Mouse (Mus musculus): ENCODE measurements around the gene Adra1d.
A peak's percentile ranks its signal among the peaks of the same experiment; 100 is the strongest.

Gene Adra1d

DNA sequence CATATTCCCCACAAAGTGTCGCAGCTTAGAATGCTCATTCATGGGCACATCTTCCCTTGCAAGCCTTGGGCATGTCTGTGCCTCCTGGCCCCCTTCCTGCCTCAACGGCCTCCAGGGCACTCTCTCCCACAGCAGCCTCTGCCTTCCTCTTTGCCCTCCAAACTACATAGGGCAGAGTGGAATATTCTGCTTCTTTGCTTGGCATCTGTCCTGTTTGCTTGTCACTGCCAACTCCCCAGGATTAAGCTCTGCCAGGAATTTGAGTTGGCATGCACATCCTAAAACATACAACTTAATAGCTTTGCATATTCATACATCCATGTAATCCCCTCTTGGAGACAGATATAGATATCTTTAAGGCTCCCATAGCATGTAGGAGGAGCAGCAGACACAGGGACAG lies 4.2 kb downstream of the Adra1d start:
- Histone ChIP-seq H3K4me1 (replicated peaks; ENCODE audit: low read depth, low read length) (peaks cover 19% of the 10 kb centered on the region), H3K27me3 (ENCODE audit: insufficient read depth, low read length) (peaks cover 93% of the 10 kb centered on the region), H3K36me3 (ENCODE audit: insufficient read depth, low read length) (no peaks in the 10 kb centered on the region), H3K4me3 (replicated peaks; ENCODE audit: low read length) (no peak overlapping the region), H3K9me3 (ENCODE audit: low read length) (no peaks in the 10 kb centered on the region)
- TF ChIP-seq CTCF (conservative IDR thresholded peaks at IDR 0.05; ENCODE audit: low read length) (no peak), NANOG (IDR thresholded peaks at IDR 0.05; ENCODE audit: borderline replicate concordance, low read length) (no peak), POU5F1 (IDR thresholded peaks at IDR 0.05; ENCODE audit: borderline replicate concordance, low read length) (no peak)

DNA sequence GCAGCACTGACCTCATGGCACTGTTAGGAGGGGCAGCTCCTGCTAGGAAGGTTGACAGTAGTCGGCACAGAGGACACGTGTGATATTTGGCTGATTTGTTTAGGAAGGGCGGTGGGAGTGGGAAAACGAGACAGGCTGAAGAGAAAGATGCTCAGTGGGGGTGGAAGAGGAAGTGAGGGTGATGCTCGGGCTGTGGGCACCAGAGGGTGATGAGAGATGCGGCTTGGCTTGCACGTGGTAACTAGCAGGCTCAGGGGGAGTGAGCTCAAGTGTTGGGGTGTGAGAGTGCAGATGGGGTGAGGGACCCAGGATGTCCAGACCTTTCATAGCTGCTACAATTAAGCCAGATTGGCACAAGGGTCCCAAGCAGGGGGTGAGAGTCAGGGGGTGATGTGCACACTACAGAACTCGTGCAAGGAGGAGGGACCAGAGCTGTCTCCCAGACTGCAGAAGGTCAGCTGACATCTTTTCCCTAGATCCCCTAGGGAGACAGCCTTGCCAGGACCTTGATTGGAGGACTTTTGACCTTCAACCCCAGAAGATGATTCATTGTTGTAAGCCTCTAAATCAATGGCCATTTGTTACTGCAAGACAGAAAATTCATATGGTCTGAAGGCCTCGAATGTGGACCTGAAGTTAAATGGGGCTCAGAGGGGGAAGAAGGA lies 9.2 kb downstream of the Adra1d start:
- TF ChIP-seq NANOG (IDR thresholded peaks at IDR 0.05; ENCODE audit: borderline replicate concordance, low read length) = no peak
- TF ChIP-seq POU5F1 (IDR thresholded peaks at IDR 0.05; ENCODE audit: borderline replicate concordance, low read length) = no peak
- H3K27me3 ChIP-seq (ENCODE audit: insufficient read depth, low read length) = peaks cover 92% of the 10 kb centered on the region

DNA sequence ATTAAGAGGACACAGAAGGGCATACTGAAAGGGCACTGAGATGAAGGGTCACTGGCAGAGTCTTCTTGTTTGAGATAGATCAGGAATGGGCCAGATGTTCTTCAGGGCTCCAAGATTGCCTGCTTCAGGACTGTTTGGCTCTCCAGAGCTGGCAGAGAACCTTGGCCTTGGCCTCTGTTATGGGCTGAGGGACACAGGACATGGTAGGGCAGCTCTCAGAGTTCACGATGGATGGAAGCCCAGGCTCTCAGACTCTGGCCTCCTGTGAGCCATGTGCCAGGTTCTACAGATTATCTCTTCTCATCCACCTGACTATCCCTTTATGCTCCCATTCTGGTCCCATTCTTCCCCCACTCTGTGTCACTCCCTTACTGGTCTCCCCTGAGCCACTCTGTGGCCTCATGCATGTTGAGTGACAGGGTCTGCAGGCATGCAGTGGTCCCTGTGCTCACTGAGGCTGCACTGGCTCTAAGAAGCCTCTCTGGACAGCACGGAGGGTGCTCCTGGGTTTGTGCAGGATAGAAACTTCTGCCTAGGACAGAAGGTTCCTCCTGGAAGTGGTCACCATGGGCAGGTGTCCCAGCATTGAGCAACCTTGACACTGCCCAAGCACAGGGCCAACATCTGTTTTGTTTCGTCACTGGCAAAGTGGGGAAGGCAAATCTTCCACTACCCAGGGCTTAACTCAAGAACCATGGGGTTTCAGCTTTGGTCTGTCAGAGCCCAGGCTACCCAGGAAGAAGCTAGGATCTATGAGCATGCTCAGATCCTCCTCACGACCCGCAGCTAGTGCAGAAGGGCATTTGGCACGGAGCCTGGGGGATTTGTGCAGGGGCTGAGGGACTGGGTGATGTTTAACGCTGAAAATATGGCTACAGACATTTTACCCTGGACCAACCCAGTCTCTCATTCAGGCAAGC lies 10.1 kb downstream of the Adra1d start:
- Histone ChIP-seq H3K36me3 (ENCODE audit: insufficient read depth, low read length) (no peaks in the 10 kb centered on the region), H3K27me3 (ENCODE audit: insufficient read depth, low read length) (peaks cover 92% of the 10 kb centered on the region), H3K4me1 (replicated peaks; ENCODE audit: low read depth, low read length) (peaks cover 13% of the 10 kb centered on the region; the same call in 1 of the 2 replicates), H3K9me3 (ENCODE audit: low read length) (no peaks in the 10 kb centered on the region), H3K4me3 (replicated peaks; ENCODE audit: low read length) (no peak overlapping the region)
- no peak for TF ChIP-seq CTCF (conservative IDR thresholded peaks at IDR 0.05; ENCODE audit: low read length)
- no peak for TF ChIP-seq NANOG (IDR thresholded peaks at IDR 0.05; ENCODE audit: borderline replicate concordance, low read length)
- TF ChIP-seq POU5F1 (IDR thresholded peaks at IDR 0.05; ENCODE audit: borderline replicate concordance, low read length) = no peak

More for the DNA sequence above, 9.2 kb downstream of the Adra1d start:
- Histone ChIP-seq H3K4me3 (replicated peaks; ENCODE audit: low read length) (no peak overlapping the region), H3K9me3 (ENCODE audit: low read length) (no peaks in the 10 kb centered on the region), H3K4me1 (replicated peaks; ENCODE audit: low read depth, low read length) (peaks cover 9% of the 10 kb centered on the region; the same call in 1 of the 2 replicates), H3K36me3 (ENCODE audit: insufficient read depth, low read length) (no peaks in the 10 kb centered on the region)

DNA sequence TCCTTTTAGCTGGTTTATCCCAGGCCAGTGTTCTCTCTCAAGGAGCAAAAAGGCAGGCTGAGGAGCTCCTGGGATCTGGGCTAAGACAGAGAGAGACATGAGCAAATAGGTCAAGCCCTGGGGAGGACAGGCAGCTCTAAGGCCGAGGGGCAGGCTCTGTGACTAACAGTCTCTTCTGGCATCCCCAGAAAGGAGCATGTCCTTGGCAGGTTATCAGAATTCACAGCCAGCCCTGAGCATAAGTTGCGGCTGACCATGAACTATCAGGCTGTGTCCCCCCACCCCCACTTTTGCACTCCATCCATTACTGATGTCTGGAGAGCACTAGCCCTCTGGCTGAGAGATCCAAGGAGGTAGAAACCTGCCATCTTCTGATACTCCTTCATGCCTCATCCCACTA lies 11.2 kb downstream of the Adra1d start:
- TF ChIP-seq POU5F1 (IDR thresholded peaks at IDR 0.05; ENCODE audit: borderline replicate concordance, low read length) (no peak), NANOG (IDR thresholded peaks at IDR 0.05; ENCODE audit: borderline replicate concordance, low read length) (no peak), CTCF (conservative IDR thresholded peaks at IDR 0.05; ENCODE audit: low read length) (no peak)
- H3K4me3 ChIP-seq (replicated peaks; ENCODE audit: low read length) = no peak overlapping the region
- H3K27me3 ChIP-seq (ENCODE audit: insufficient read depth, low read length) = peaks cover 94% of the 10 kb centered on the region

DNA sequence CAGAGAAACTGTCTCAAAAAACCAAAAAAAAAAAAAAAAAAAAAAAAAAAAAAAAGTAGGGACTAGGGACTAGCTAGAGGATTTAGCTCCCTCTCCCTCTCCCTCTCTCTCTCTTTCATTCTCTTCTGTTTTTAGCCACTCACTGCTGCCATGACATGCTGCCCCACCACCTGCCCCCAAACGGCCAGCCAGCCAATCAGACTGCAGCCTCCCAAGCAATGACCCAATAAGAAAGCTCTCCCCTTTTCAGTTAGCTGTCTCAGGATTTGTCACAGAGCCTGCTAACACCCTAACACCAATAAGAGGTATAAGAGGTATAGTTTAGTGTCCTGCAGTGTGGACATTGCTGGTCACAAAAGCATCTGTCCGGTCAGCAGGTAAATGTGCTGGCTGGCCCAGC lies 11.6 kb downstream of the Adra1d start:
- peaks cover 94% of the 10 kb centered on the region for H3K27me3 ChIP-seq (ENCODE audit: insufficient read depth, low read length)
- H3K4me3 ChIP-seq (replicated peaks; ENCODE audit: low read length) = no peak overlapping the region
- no peaks in the 10 kb centered on the region for H3K36me3 ChIP-seq (ENCODE audit: insufficient read depth, low read length)
- TF ChIP-seq CTCF (conservative IDR thresholded peaks at IDR 0.05; ENCODE audit: low read length) = no peak
- TF ChIP-seq NANOG (IDR thresholded peaks at IDR 0.05; ENCODE audit: borderline replicate concordance, low read length) = no peak
- no peak for TF ChIP-seq POU5F1 (IDR thresholded peaks at IDR 0.05; ENCODE audit: borderline replicate concordance, low read length)
- H3K9me3 ChIP-seq (ENCODE audit: low read length) = no peaks in the 10 kb centered on the region
- H3K4me1 ChIP-seq (replicated peaks; ENCODE audit: low read depth, low read length) = peaks cover 25% of the 10 kb centered on the region

More for the DNA sequence above, 11.2 kb downstream of the Adra1d start:
- peaks cover 21% of the 10 kb centered on the region for H3K4me1 ChIP-seq (replicated peaks; ENCODE audit: low read depth, low read length)
- H3K36me3 ChIP-seq (ENCODE audit: insufficient read depth, low read length) = no peaks in the 10 kb centered on the region
- H3K9me3 ChIP-seq (ENCODE audit: low read length) = no peaks in the 10 kb centered on the region

DNA sequence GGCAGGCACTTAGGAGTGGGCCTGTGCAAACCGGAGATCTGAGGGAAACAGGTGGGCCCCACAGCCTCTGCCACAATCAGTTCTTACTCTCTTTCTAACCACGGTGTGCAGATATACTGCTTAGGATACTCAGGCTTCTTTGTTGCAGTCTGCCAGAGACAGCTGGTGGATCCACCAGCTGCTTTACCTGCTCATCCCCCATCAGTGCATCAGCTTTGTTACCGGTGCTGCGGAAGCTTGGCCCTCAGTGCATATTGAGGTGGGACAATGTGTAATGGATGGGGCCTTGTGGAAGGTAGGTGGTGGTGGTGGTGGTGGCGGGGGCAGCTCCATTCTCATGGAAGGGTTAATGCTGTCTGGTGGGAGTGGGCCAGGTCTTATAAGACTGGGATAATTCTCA lies 13.0 kb downstream of the Adra1d start:
- peaks cover 26% of the 10 kb centered on the region for H3K4me1 ChIP-seq (replicated peaks; ENCODE audit: low read depth, low read length)
- H3K27me3 ChIP-seq (ENCODE audit: insufficient read depth, low read length) = peaks cover 88% of the 10 kb centered on the region
- no peaks in the 10 kb centered on the region for H3K36me3 ChIP-seq (ENCODE audit: insufficient read depth, low read length)
- no peaks in the 10 kb centered on the region for H3K9me3 ChIP-seq (ENCODE audit: low read length)
- TF ChIP-seq CTCF (conservative IDR thresholded peaks at IDR 0.05; ENCODE audit: low read length) = no peak
- no peak for TF ChIP-seq NANOG (IDR thresholded peaks at IDR 0.05; ENCODE audit: borderline replicate concordance, low read length)
- TF ChIP-seq POU5F1 (IDR thresholded peaks at IDR 0.05; ENCODE audit: borderline replicate concordance, low read length) = no peak
- no peak overlapping the region for H3K4me3 ChIP-seq (replicated peaks; ENCODE audit: low read length)

DNA sequence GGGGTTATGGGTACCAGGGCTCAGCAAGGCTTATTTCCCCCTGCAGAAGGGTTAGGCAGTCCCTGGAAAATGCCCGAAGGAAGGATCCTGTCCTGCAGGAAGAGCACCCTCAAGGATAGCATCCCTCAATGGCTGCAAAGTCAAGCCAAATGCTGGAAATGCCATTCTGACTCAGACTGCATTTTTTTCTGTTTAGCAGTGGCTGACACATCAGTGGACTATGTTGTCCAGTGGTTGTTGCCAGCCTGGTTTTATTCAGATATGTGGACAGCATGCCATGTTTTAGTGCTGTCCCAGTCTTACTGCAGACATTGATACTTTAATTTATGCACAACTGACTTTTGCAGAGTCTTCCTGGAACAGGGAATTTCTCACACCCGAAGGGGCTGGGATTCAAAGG lies 13.8 kb downstream of the Adra1d start:
- Histone ChIP-seq H3K27me3 (ENCODE audit: insufficient read depth, low read length) (peaks cover 90% of the 10 kb centered on the region), H3K4me3 (replicated peaks; ENCODE audit: low read length) (no peak overlapping the region), H3K4me1 (replicated peaks; ENCODE audit: low read depth, low read length) (peaks cover 26% of the 10 kb centered on the region), H3K9me3 (ENCODE audit: low read length) (no peaks in the 10 kb centered on the region), H3K36me3 (ENCODE audit: insufficient read depth, low read length) (no peaks in the 10 kb centered on the region)
- TF ChIP-seq CTCF (conservative IDR thresholded peaks at IDR 0.05; ENCODE audit: low read length) (no peak), POU5F1 (IDR thresholded peaks at IDR 0.05; ENCODE audit: borderline replicate concordance, low read length) (no peak), NANOG (IDR thresholded peaks at IDR 0.05; ENCODE audit: borderline replicate concordance, low read length) (no peak)

DNA sequence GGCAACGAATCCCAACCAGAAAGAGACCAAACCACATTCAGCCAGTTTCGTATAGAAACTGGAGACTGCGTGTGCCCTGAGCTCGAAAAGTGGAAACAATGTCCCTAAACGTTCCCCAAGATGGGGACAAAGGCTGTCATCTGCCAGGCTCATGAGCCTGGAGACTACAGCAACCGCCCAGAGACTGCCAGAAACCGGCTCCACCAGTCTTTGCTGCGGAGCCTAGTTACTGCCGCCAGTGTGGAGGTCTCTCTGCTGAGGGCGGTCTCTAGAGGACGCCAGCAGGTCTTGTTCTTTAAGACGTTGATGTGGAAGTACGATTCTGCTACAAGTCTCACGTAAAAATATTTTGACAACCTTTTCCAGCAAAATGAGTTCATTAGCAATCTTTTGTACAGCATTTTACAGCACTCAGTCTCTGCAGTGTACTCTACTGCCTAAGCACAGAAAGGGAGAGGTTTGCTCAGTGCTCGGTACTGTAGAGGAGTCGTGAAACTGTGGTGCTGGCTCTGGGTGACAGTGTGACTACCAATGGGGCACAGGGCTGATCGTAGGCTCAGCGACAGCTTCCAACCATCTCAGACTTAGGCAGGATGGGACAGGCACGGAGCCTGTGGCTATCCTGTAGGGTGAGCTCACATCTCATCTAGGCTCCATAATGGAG lies 15.2 kb downstream of the Adra1d start:
- no peaks in the 10 kb centered on the region for H3K36me3 ChIP-seq (ENCODE audit: insufficient read depth, low read length)
- no peaks in the 10 kb centered on the region for H3K9me3 ChIP-seq (ENCODE audit: low read length)
- TF ChIP-seq NANOG (IDR thresholded peaks at IDR 0.05; ENCODE audit: borderline replicate concordance, low read length) (no peak), POU5F1 (IDR thresholded peaks at IDR 0.05; ENCODE audit: borderline replicate concordance, low read length) (no peak), CTCF (conservative IDR thresholded peaks at IDR 0.05; ENCODE audit: low read length) (no peak)
- peaks cover 26% of the 10 kb centered on the region for H3K4me1 ChIP-seq (replicated peaks; ENCODE audit: low read depth, low read length)
- peaks cover 76% of the 10 kb centered on the region for H3K27me3 ChIP-seq (ENCODE audit: insufficient read depth, low read length)
- peak overlapping the region; percentile 79; the same call in 1 of the 2 replicates for H3K4me3 ChIP-seq (replicated peaks; ENCODE audit: low read length)
